Mouse (Mus musculus) left cerebral cortex, postnatal 36 days (tissue): Measurements from ENCODE around the gene Olfr1226. TPM values are rescaled to one million over a fixed set of nuclear protein-coding genes. Genes with fewer than 3 reads are reported as not detected.
"Not testable (repeated sequence)": the region's sequence is repeated elsewhere in the genome, so short reads cannot be mapped to it uniquely, and the experiment has no call there.

ENCODE experiments used
- DNase-seq, 2 experiments: peaks; one replicate each; pipeline ENCODE4 v3.0.0; 2021 to 2022; ENCODE audit warnings: low spot score in 2 of 2, mixed read lengths in 1 of 2
- intact Hi-C: fragments of 180-260 bp; cut with DNase I; formaldehyde crosslinking; loops from one replicate; pipeline ENCODE4 v1.15.1; 2025
- total RNA-seq, 2 experiments: library from RNA; stranded (reverse); gene quantifications; 2 replicates each; pipeline ENCODE4 v1.2.3; 2021

Olfr1226 gene
- total RNA-seq, result not detected

GRCm38 (mm10) chr2:89199948-89200347, at the start of gene Olfr1226:
Gene Olfr1226, minus strand, starts transcription at chr2:89200048.
- no peak for DNase-seq
- intact Hi-C loops, result no loop called here

GRCm38 (mm10) chr2:89196325-89196982, 3.4 kb downstream of the Olfr1226 start:
- DNase-seq, result no peak
- intact Hi-C loops, result no loop called here

- intact Hi-C loops, result no loop called here
- DNase-seq, result no peak
These were observed 25.3 kb downstream of the Olfr1226 start, which contains the start of gene Olfr1225 for GRCm38 (mm10) chr2:89174569-89174968. Gene Olfr1225, minus strand, starts transcription at chr2:89174669.

- DNase-seq, intact Hi-C loops: not testable (repeated sequence)
These were observed 35.1 kb downstream of the Olfr1226 start for GRCm38 (mm10) chr2:89164711-89165110.

GRCm38 (mm10) chr2:89163991-89164390, 35.9 kb downstream of the Olfr1226 start, which contains the start of gene Olfr1224-ps1:
Gene Olfr1224-ps1, minus strand, starts transcription at chr2:89164091.
- intact Hi-C loops, result not testable (repeated sequence)

GRCm38 (mm10) chr2:89151460-89151859, 48.4 kb downstream of the Olfr1226 start, which contains the start of gene Olfr1223:
Gene Olfr1223, minus strand, starts transcription at chr2:89151560.
- intact Hi-C loops, result no loop called here

More at GRCm38 (mm10) chr2:89163991-89164390, 35.9 kb downstream of the Olfr1226 start, which contains the start of gene Olfr1224-ps1:
- DNase-seq, result not testable (repeated sequence)

More at GRCm38 (mm10) chr2:89151460-89151859, 48.4 kb downstream of the Olfr1226 start, which contains the start of gene Olfr1223:
- DNase-seq, result no peak

Other genes starting within 250 kb of the Olfr1226 start
- not detected for gene Olfr1212, start 246.1 kb downstream of the Olfr1226 start, total RNA-seq
- gene Gm13762, start 219.8 kb downstream of the Olfr1226 start, total RNA-seq, result not detected
- not detected for gene Olfr1214, start 207.4 kb downstream of the Olfr1226 start, total RNA-seq
- not detected for gene Olfr1215, start 193.1 kb downstream of the Olfr1226 start, total RNA-seq
- not detected for gene Olfr1216, start 181.7 kb downstream of the Olfr1226 start, total RNA-seq
- gene Olfr1217, start 168.0 kb downstream of the Olfr1226 start, total RNA-seq, result not detected
- not detected for gene Olfr1218, start 138.9 kb downstream of the Olfr1226 start, total RNA-seq
- not detected for gene Olfr1219, start 116.5 kb downstream of the Olfr1226 start, total RNA-seq
- not detected for gene Olfr1220, start 93.2 kb downstream of the Olfr1226 start, total RNA-seq
- not detected for gene Olfr1221, start 82.8 kb downstream of the Olfr1226 start, total RNA-seq
- not detected for gene Olfr1222, start 67.0 kb downstream of the Olfr1226 start, total RNA-seq
- gene Olfr1223, start 48.5 kb downstream of the Olfr1226 start, total RNA-seq, result not detected
- gene Olfr1224-ps1, start 36.0 kb downstream of the Olfr1226 start, total RNA-seq, result not detected
- not detected for gene Olfr1225, start 25.4 kb downstream of the Olfr1226 start, total RNA-seq
- gene Olfr1228, start 54.0 kb upstream of the Olfr1226 start, total RNA-seq, result not detected
- not detected for gene Olfr1229, start 88.0 kb upstream of the Olfr1226 start, total RNA-seq
- not detected for gene Olfr1230, start 97.2 kb upstream of the Olfr1226 start, total RNA-seq
- gene Olfr1231, start 107.0 kb upstream of the Olfr1226 start, total RNA-seq, result not detected
- gene Olfr1232, start 129.6 kb upstream of the Olfr1226 start, total RNA-seq, result not detected
- gene Olfr1233, start 142.3 kb upstream of the Olfr1226 start, total RNA-seq, result not detected
- not detected for gene Olfr1234, start 164.8 kb upstream of the Olfr1226 start, total RNA-seq
- not detected for gene Olfr1238, start 209.6 kb upstream of the Olfr1226 start, total RNA-seq
- gene Olfr1239, start 220.4 kb upstream of the Olfr1226 start, total RNA-seq, result not detected
- gene Olfr1240, start 243.0 kb upstream of the Olfr1226 start, total RNA-seq, result not detected